Mouse (Mus musculus): ENCODE data around the gene Metap1d. TPM values are rescaled to one million over a fixed set of nuclear protein-coding genes. Genes with fewer than 3 reads are reported as not detected.

Metap1d gene
- polyA plus RNA-seq, 1 experiment from 2014 or later = 38.0 TPM

GRCm38 (mm10) chr2:71499276-71500230 is 46.5 kb downstream of the Metap1d start:
- DNase-seq (ENCODE audit: low spot score) = no peak
- H3K27ac ChIP-seq (ENCODE audit: low read depth, low read length) = no peak overlapping the region
- no peak overlapping the region for H3K4me3 ChIP-seq (ENCODE audit: low read depth, low read length)
- H3K9ac ChIP-seq (ENCODE audit: low read depth, low read length) = no peak overlapping the region
- ATAC-seq (ENCODE audit: low FRiP score) = no peak
- no peaks in the 10 kb centered on the region for H3K9me3 ChIP-seq (ENCODE audit: control insufficient read depth, low read length)
- no peak overlapping the region for H3K4me2 ChIP-seq (replicated peaks; ENCODE audit: low read depth, low read length)
- no peaks in the 10 kb centered on the region; the same call in 1 of the 2 replicates for H3K4me1 ChIP-seq (replicated peaks; ENCODE audit: control insufficient read depth, insufficient read depth, low read length)
- 70% methylated on average over 16 of the region's 16 CpGs for WGBS
- H3K27me3 ChIP-seq (ENCODE audit: control insufficient read depth, insufficient read depth, low read length) = no peaks in the 10 kb centered on the region
- no peaks in the 10 kb centered on the region for H3K36me3 ChIP-seq (ENCODE audit: control insufficient read depth, insufficient read depth, low read length)

GRCm38 (mm10) chr2:71504852-71505251 is 51.8 kb downstream of the Metap1d start:
- H3K9me3 ChIP-seq (ENCODE audit: control insufficient read depth, low read length) = no peaks in the 10 kb centered on the region
- no peak overlapping the region for H3K27ac ChIP-seq (ENCODE audit: low read depth, low read length)
- no peak overlapping the region for H3K4me3 ChIP-seq (ENCODE audit: low read depth, low read length)
- H3K4me1 ChIP-seq (replicated peaks; ENCODE audit: control insufficient read depth, insufficient read depth, low read length) = no peaks in the 10 kb centered on the region; the same call in 1 of the 2 replicates
- no peak overlapping the region for H3K9ac ChIP-seq (ENCODE audit: low read depth, low read length)
- H3K4me2 ChIP-seq (replicated peaks; ENCODE audit: low read depth, low read length) = no peak overlapping the region
- H3K27me3 ChIP-seq (ENCODE audit: control insufficient read depth, insufficient read depth, low read length) = no peaks in the 10 kb centered on the region
- DNase-seq (ENCODE audit: low spot score) = no peak
- WGBS = 76% methylated on average over 9 of the region's 9 CpGs
- ATAC-seq (ENCODE audit: low FRiP score) = no peak
- no peaks in the 10 kb centered on the region for H3K36me3 ChIP-seq (ENCODE audit: control insufficient read depth, insufficient read depth, low read length)

- Histone ChIP-seq H3K4me2 (replicated peaks; ENCODE audit: low read depth, low read length) (no peak overlapping the region), H3K27me3 (ENCODE audit: control insufficient read depth, insufficient read depth, low read length) (no peaks in the 10 kb centered on the region), H3K36me3 (ENCODE audit: control insufficient read depth, insufficient read depth, low read length) (no peaks in the 10 kb centered on the region), H3K9ac (ENCODE audit: low read depth, low read length) (no peak overlapping the region), H3K27ac (ENCODE audit: low read depth, low read length) (no peak overlapping the region), H3K9me3 (ENCODE audit: control insufficient read depth, low read length) (no peaks in the 10 kb centered on the region), H3K4me3 (ENCODE audit: low read depth, low read length) (no peak overlapping the region), H3K4me1 (replicated peaks; ENCODE audit: control insufficient read depth, insufficient read depth, low read length) (no peaks in the 10 kb centered on the region)
- DNase-seq (ENCODE audit: low spot score) (no peak), ATAC-seq (ENCODE audit: low FRiP score) (no peak)
- 87% methylated on average over 7 of the region's 7 CpGs for WGBS
Measured at GRCm38 (mm10) chr2:71511209-71511608, 58.1 kb downstream of the Metap1d start.

- Histone ChIP-seq H3K4me3 (ENCODE audit: low read depth, low read length) (no peak overlapping the region), H3K36me3 (ENCODE audit: control insufficient read depth, insufficient read depth, low read length) (no peaks in the 10 kb centered on the region), H3K4me1 (replicated peaks; ENCODE audit: control insufficient read depth, insufficient read depth, low read length) (no peaks in the 10 kb centered on the region), H3K9me3 (ENCODE audit: control insufficient read depth, low read length) (no peaks in the 10 kb centered on the region), H3K27me3 (ENCODE audit: control insufficient read depth, insufficient read depth, low read length) (no peaks in the 10 kb centered on the region), H3K9ac (ENCODE audit: low read depth, low read length) (no peak overlapping the region), H3K4me2 (replicated peaks; ENCODE audit: low read depth, low read length) (no peak overlapping the region), H3K27ac (ENCODE audit: low read depth, low read length) (no peak overlapping the region)
- DNase-seq (ENCODE audit: low spot score) = no peak
- no peak; the same call in 1 of the 2 replicates for ATAC-seq (ENCODE audit: low FRiP score)
- WGBS = 68% methylated on average over 9 of the region's 9 CpGs
Measured at GRCm38 (mm10) chr2:71512326-71512725, 59.2 kb downstream of the Metap1d start.

- Histone ChIP-seq H3K27ac (ENCODE audit: low read depth, low read length) (no peak overlapping the region), H3K9me3 (ENCODE audit: control insufficient read depth, low read length) (no peaks in the 10 kb centered on the region)
Measured at GRCm38 (mm10) chr2:71516995-71517394, 63.9 kb downstream of the Metap1d start.

GRCm38 (mm10) chr2:71517466-71518099 is 64.5 kb downstream of the Metap1d start:
- Histone ChIP-seq H3K4me2 (replicated peaks; ENCODE audit: low read depth, low read length) (no peak overlapping the region), H3K27me3 (ENCODE audit: control insufficient read depth, insufficient read depth, low read length) (peaks cover 8% of the 10 kb centered on the region)
- 33% methylated on average over 8 of the region's 8 CpGs for WGBS

More at GRCm38 (mm10) chr2:71516995-71517394, 63.9 kb downstream of the Metap1d start:
- no peak overlapping the region for H3K4me2 ChIP-seq (replicated peaks; ENCODE audit: low read depth, low read length)
- H3K36me3 ChIP-seq (ENCODE audit: control insufficient read depth, insufficient read depth, low read length) = no peaks in the 10 kb centered on the region
- no peak overlapping the region for H3K4me3 ChIP-seq (ENCODE audit: low read depth, low read length)
- ATAC-seq (ENCODE audit: low FRiP score) = no peak; the same call in 1 of the 2 replicates
- H3K27me3 ChIP-seq (ENCODE audit: control insufficient read depth, insufficient read depth, low read length) = peaks cover 8% of the 10 kb centered on the region
- no peaks in the 10 kb centered on the region for H3K4me1 ChIP-seq (replicated peaks; ENCODE audit: control insufficient read depth, insufficient read depth, low read length)
- WGBS = 31% methylated on average over 4 of the region's 4 CpGs
- H3K9ac ChIP-seq (ENCODE audit: low read depth, low read length) = no peak overlapping the region
- no peak for DNase-seq (ENCODE audit: low spot score)

GRCm38 (mm10) chr2:71522871-71523270 is 69.8 kb downstream of the Metap1d start:
- ATAC-seq (ENCODE audit: low FRiP score) (no peak), DNase-seq (ENCODE audit: low spot score) (no peak)
- WGBS = 43% methylated on average over 4 of the region's 4 CpGs

More at GRCm38 (mm10) chr2:71517466-71518099, 64.5 kb downstream of the Metap1d start:
- ATAC-seq (ENCODE audit: low FRiP score) (peak; percentile 53; the same call in 1 of the 2 replicates), DNase-seq (ENCODE audit: low spot score) (no peak)
- H3K9ac ChIP-seq (ENCODE audit: low read depth, low read length) = no peak overlapping the region
- no peak overlapping the region for H3K4me3 ChIP-seq (ENCODE audit: low read depth, low read length)
- H3K4me1 ChIP-seq (replicated peaks; ENCODE audit: control insufficient read depth, insufficient read depth, low read length) = no peaks in the 10 kb centered on the region
- H3K9me3 ChIP-seq (ENCODE audit: control insufficient read depth, low read length) = no peaks in the 10 kb centered on the region
- no peaks in the 10 kb centered on the region for H3K36me3 ChIP-seq (ENCODE audit: control insufficient read depth, insufficient read depth, low read length)
- no peak overlapping the region for H3K27ac ChIP-seq (ENCODE audit: low read depth, low read length)

GRCm38 (mm10) chr2:71523431-71523830 is 70.4 kb downstream of the Metap1d start:
- H3K4me1 ChIP-seq (replicated peaks; ENCODE audit: control insufficient read depth, insufficient read depth, low read length) = no peaks in the 10 kb centered on the region
- 52% methylated on average over 4 of the region's 4 CpGs for WGBS
- no peak overlapping the region for H3K9ac ChIP-seq (ENCODE audit: low read depth, low read length)
- no peaks in the 10 kb centered on the region for H3K9me3 ChIP-seq (ENCODE audit: control insufficient read depth, low read length)
- DNase-seq (ENCODE audit: low spot score) (peak; percentile 8), ATAC-seq (ENCODE audit: low FRiP score) (no peak)
- H3K27me3 ChIP-seq (ENCODE audit: control insufficient read depth, insufficient read depth, low read length) = peaks cover 63% of the 10 kb centered on the region
- no peak overlapping the region for H3K4me3 ChIP-seq (ENCODE audit: low read depth, low read length)
- no peak overlapping the region for H3K27ac ChIP-seq (ENCODE audit: low read depth, low read length)
- no peaks in the 10 kb centered on the region for H3K36me3 ChIP-seq (ENCODE audit: control insufficient read depth, insufficient read depth, low read length)
- H3K4me2 ChIP-seq (replicated peaks; ENCODE audit: low read depth, low read length) = no peak overlapping the region

More at GRCm38 (mm10) chr2:71522871-71523270, 69.8 kb downstream of the Metap1d start:
- Histone ChIP-seq H3K36me3 (ENCODE audit: control insufficient read depth, insufficient read depth, low read length) (no peaks in the 10 kb centered on the region), H3K9ac (ENCODE audit: low read depth, low read length) (no peak overlapping the region), H3K9me3 (ENCODE audit: control insufficient read depth, low read length) (no peaks in the 10 kb centered on the region), H3K27me3 (ENCODE audit: control insufficient read depth, insufficient read depth, low read length) (peaks cover 57% of the 10 kb centered on the region), H3K4me1 (replicated peaks; ENCODE audit: control insufficient read depth, insufficient read depth, low read length) (no peaks in the 10 kb centered on the region), H3K27ac (ENCODE audit: low read depth, low read length) (no peak overlapping the region), H3K4me2 (replicated peaks; ENCODE audit: low read depth, low read length) (no peak overlapping the region), H3K4me3 (ENCODE audit: low read depth, low read length) (no peak overlapping the region)
